In the genomic region with DNA sequence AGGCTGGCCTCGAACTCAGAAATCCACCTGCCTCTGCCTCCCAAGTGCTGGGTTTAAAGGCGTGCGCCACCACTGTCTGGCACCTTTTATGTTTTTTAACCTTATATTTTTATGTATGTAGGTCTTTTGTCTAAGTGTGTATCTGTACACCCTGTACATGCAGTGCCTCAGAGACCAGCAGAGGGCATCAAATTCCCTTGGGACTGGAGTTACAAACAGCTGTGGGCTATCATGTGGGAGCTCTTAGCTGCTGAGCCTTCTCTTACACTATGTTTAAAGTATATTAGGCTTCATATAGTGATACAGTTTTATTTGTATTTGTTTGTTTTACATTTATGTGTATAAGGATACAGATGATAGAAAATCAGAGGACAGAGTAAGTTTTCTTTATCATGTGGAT, we compare ENCODE assay signal across 11 mouse cellular contexts. TPM values are rescaled to one million over a fixed set of nuclear protein-coding genes. Genes with fewer than 3 reads are reported as not detected.
DNase-seq lines count a peak whose midpoint lies in the region; ATAC-seq and TF ChIP-seq lines count a peak whose summit lies in the region.
"Had no signal": no experiment of that assay in that cellular context is flagged by ENCODE, and none has a peak within 500 bp of the region (broad histone marks: within the 10 kb centered on the region; RNA-seq: fewer than 3 reads in every experiment).

No protein-coding gene starts in this region.

- WGBS in heart, postnatal 0 days = 88% methylated on average over 3 of the region's 3 CpGs

- H3K9me3 ChIP-seq in heart, postnatal 0 days (replicated peaks; ENCODE audit: control insufficient read depth, low read length) = no peaks in the 10 kb centered on the region
- H3K9me3 ChIP-seq: heart, embryonic 10.5 days; liver, embryonic 13.5 days had no signal

- H3K9ac ChIP-seq in heart, postnatal 0 days (replicated peaks; ENCODE audit: low read depth, low read length) = no peak overlapping the region
- H3K9ac ChIP-seq: liver, embryonic 13.5 days had no signal

- no peak for ATAC-seq in heart, postnatal 0 days (ENCODE audit: insufficient read depth, low read depth)
- no peak for ATAC-seq in megakaryocyte, adult 5-6 weeks (ENCODE audit: poor library complexity, severe bottlenecking)

- intact Hi-C loops in heart, postnatal 25 days (cut with DNase I) = no loop called here

- peak; percentile 36 for DNase-seq in heart, postnatal 0 days (ENCODE audit: low spot score)
- DNase-seq in heart, postnatal 25 days (ENCODE audit: low spot score) = no peak
- DNase-seq in 3T3-L1 (ENCODE audit: low read depth, low spot score) (peak; percentile 72), ES-CJ7 (ENCODE audit: low read depth, low spot score) (peak; percentile 51)
- peak; percentile 61 for DNase-seq in kidney, postnatal 4 days
- DNase-seq in urinary bladder, postnatal 25 days (ENCODE audit: low spot score) = no peak
- no peak for DNase-seq in yolk sac, embryonic 10.5 days (ENCODE audit: low spot score)
- DNase-seq: liver, embryonic 13.5 days had no signal

- H3K27ac ChIP-seq in heart, postnatal 0 days (ENCODE audit: low read depth) = no peak overlapping the region
- H3K27ac ChIP-seq: heart, embryonic 10.5 days; liver, embryonic 13.5 days had no signal

- no peaks in the 10 kb centered on the region for H3K4me1 ChIP-seq in heart, postnatal 0 days (ENCODE audit: control insufficient read depth, insufficient read depth)
- H3K4me1 ChIP-seq: heart, embryonic 10.5 days had no signal

- no peak overlapping the region for H3K4me2 ChIP-seq in heart, postnatal 0 days (ENCODE audit: low read depth, low read length)
- H3K4me2 ChIP-seq: liver, embryonic 13.5 days had no signal

- no peak for TF ChIP-seq EP300 in heart, postnatal 0 days (IDR thresholded peaks at IDR 0.05; ENCODE audit: low read depth)

- no peaks in the 10 kb centered on the region for H3K27me3 ChIP-seq in heart, postnatal 0 days (ENCODE audit: control insufficient read depth, insufficient read depth, low read length)
- H3K27me3 ChIP-seq: liver, embryonic 13.5 days had no signal

- peak; percentile 39 for TF ChIP-seq CTCF in heart, postnatal 0 days (IDR thresholded peaks at IDR 0.05; ENCODE audit: low read depth)

- no peak overlapping the region for H3K4me3 ChIP-seq in heart, postnatal 0 days (ENCODE audit: low read depth, low read length)
- H3K4me3 ChIP-seq: heart, embryonic 10.5 days; liver, embryonic 13.5 days had no signal

- peaks cover 80% of the 10 kb centered on the region for H3K36me3 ChIP-seq in heart, postnatal 0 days (replicated peaks; ENCODE audit: control insufficient read depth, insufficient read depth, low read length)

RNA-seq across cellular contexts. Expression of a gene that starts 45.6 kb away (rescaled TPM):
- total RNA-seq in heart, postnatal 0 days (2014; rRNA removed; ENCODE audit: low replicate concordance) = 0.19 and 1.9 TPM in 2 replicates
- 0.18 and 0.19 TPM in 2 replicates for polyA plus RNA-seq in heart, postnatal 0 days (2015; fragmentation: Nextera tagmentation; extraction: Ambion mirVana)
- 1 to 10 TPM; 1.2 to 1.8 TPM for total RNA-seq in heart, postnatal 25 days (2021)
- not detected in 2 replicates for total RNA-seq in megakaryocyte, adult 5-6 weeks (2015)
- not detected in 2 replicates for total RNA-seq in megakaryocyte, adult 5-6 weeks (2017)
- total RNA-seq: neutrophil, adult 5-6 weeks had no signal

RNA-seq across cellular contexts. Expression of a gene that starts 54.7 kb away (rescaled TPM):
- total RNA-seq in heart, postnatal 0 days (2014; rRNA removed; ENCODE audit: low replicate concordance) = 27.8 and 51.9 TPM in 2 replicates
- polyA plus RNA-seq in heart, postnatal 0 days (2015; fragmentation: Nextera tagmentation; extraction: Ambion mirVana) = 5.3 and 5.8 TPM in 2 replicates
- total RNA-seq in heart, postnatal 25 days (2021) = 10 to 100 TPM; 10.7 to 12.0 TPM
- total RNA-seq in megakaryocyte, adult 5-6 weeks (2015) = 27.7 and 30.0 TPM in 2 replicates
- total RNA-seq in megakaryocyte, adult 5-6 weeks (2017) = 18.4 and 18.8 TPM in 2 replicates

Comparison
In these comparisons a context has a peak if more than half of its experiments do, and no peak if none do; other contexts are left out.
1. DNase-seq: peak in heart, postnatal 0 days (single experiment), 3T3-L1 (single experiment), ES-CJ7 (single experiment) and kidney, postnatal 4 days (2 of 2); none in heart, postnatal 25 days (single experiment), urinary bladder, postnatal 25 days (single experiment) and yolk sac, embryonic 10.5 days (single experiment).